Mouse (Mus musculus) ES-CJ7 (cell line): ENCODE results near the gene Scaf1.

Experiments used
- DNase-seq: peaks from one replicate; pipeline ENCODE4 v3.0.0; 2011; ENCODE audit warnings: low read depth, low spot score

Scaf1 gene

DNA sequence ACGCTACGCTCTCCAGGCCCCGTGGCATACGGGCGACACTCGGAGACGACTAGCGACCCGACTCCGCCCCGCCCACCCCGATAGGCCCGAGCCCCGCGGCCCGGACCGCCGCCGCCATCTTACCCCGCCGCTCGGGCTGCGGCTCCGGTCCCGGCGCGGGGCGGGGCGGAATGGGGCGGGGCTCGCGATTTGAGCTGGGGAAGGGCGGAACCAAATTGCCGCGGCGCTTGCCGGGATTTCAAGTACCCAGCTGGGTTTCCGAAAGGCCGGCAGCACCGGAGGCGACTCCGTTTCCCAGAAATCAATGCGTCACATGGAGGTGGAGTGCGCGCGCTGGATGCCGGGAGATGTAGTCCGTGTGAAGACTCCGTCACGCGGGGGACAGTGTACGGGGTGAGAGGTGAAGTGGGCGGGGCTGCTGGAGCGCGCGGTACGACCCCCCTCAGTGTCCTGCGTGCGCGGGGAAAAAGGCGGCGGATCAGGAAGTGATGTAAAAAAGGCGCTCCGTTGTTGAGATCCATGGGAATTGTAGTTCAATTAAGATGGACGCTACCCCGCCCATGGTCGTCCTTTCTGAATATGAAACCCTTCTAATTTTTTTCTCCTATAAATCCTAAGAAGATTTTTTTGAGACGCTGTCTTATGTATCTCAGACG is at the start of gene Scaf1:
Gene Scaf1 (minus strand): TSS at position 407 of the 656 bp plus-strand sequence.
- DNase-seq: peak; percentile 100

DNA sequence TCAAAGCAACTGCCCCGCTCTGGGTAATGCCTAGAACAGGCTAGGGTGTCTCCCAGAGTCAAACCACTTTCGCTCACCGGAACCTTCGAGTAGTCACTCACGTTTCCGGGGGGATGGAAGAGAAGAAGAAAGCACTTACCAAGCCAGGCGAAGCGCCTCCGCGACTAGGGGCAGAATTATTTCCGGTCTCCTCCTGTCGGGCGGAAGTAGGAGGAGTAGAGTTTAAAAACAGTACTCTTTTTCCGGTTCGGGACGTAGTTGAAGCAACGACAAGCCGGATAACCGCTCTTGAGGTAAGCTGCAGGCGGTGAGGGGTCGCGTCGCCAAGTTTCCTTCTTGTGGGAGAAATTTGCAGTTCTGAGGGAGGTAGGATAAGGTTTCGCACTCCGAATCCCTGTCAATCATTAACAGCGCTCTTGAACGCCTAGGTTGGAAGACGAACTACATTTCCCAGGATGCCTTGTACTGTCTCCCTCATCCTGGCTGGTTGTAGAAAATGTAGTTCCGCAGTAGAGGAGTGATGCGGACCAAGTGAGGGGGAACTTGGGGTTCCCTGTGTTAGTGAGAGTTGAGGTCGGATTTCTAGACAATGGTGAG is 46.2 kb upstream of the Scaf1 start, which contains the start of the genes Nosip and Prrg2:
Gene Nosip (plus strand): TSS at position 191 of the 597 bp plus-strand sequence.
Gene Prrg2 (minus strand): TSS at position 439 of the 597 bp plus-strand sequence.
- DNase-seq: peak; percentile 99

DNA sequence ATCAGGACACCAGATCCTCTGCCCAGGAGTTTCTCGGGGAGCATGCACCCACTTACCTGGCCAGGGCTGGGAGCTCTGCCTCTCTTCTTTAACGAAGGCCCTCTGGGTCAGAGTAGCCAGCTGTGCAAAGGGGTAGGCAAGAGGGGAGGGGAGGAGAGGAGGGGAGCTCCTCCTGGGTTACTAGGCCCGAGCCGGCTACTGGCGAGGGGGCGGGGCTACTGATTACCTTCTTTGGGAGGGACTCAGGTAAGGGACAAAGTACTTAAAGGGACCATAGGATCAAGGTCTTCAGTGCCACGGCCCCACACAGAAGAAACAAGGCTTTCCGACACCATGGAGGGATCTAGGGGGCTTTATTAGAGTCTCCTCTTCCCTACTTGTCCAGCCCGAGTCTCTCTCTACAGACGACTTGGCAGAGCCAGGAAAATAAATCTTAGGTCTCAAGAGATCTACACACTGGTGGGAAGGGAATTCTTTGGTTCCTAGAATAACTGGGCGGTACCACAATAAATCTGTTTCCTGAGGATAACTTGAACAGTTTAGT is 45.4 kb upstream of the Scaf1 start:
- peak; percentile 63 for DNase-seq

DNA sequence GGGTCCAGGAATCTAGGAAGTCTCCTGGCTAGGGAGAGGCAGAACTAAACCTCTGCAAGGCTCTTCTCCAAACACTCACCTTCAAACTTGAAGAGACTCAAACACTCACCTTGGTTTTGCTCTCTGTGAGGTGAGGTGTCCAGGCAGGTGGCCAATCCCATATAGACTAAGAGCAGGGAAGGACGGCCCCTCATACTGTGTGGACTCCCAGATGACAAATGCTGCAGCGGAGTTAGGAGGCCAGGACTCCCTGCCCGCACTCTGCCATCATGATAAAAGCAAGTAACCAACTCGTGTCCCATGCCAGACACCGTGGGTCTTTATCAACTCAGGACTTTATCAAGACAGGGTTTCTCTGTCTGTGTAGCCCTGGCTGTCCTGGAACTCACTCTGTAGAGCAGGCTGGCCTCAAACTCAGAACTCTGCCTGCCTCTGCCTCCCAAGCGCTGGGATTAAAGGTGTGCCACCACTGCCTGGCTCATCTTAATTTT is 44.5 kb upstream of the Scaf1 start:
- no peak for DNase-seq

DNA sequence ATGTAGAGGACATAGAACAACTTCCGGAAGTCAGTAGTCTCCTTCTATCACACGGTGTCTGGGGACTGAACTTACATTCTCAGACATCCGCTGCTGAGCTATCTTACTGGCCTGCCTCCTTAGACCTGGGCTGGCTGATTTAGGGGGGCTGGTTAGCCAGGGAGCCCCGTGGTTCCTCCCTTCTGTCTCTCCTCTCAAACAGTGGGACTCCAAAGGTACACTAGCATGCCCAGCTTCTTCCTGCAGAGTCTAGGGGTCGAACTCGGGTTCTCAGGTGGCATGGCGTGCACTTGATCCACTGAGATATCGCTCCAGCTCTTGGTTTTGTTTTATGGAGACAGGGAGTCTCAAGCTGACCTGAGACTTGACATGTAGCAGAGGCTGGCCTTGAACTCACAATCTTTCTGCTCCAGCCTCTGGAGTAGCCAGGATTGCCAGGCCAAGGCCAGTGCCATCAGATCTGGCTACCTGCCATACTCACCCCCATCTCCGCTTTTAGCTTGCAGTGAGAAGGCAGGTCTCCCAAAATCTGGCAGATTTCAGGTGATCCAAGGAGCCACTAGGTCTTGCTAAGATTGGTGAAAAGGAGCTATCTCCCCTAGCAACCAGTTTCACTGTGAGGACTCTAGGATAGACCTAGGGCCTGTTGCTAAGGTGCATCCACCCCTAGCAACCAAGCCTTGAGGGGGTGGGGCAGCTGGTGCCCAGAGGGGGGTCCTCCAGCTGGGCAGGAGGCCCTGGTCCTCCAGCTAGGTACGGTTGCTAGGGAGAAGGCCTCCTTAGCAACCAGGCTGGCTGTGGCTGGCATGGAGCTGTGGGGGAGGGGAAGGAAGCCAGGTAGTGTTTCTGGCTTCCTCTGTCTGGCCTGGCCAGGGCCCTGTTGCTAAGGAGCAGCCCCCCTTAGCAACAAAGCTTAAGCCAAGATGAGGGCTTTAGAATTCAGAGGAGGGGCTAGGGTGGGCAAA is 42.7 kb upstream of the Scaf1 start:
- DNase-seq: no peak

DNA sequence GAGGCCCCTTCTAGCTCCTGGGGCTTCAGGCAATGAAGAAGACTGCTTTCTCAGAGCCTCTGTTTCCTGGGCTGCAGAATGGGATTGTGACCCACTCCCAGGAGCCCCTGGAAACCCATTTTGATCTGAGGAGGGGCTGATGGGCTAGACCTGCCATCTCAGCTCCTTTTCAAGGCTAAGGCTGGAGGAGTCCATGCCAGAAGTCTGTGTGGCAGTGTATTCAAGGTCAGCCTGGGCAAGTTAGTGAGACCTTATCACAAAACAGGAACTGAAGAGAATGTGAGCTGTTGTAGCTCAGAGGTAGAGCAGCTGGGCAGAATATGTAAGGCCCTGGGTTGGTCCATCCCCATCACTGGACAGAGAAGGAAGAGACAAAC is 40.8 kb upstream of the Scaf1 start:
- DNase-seq: no peak

DNA sequence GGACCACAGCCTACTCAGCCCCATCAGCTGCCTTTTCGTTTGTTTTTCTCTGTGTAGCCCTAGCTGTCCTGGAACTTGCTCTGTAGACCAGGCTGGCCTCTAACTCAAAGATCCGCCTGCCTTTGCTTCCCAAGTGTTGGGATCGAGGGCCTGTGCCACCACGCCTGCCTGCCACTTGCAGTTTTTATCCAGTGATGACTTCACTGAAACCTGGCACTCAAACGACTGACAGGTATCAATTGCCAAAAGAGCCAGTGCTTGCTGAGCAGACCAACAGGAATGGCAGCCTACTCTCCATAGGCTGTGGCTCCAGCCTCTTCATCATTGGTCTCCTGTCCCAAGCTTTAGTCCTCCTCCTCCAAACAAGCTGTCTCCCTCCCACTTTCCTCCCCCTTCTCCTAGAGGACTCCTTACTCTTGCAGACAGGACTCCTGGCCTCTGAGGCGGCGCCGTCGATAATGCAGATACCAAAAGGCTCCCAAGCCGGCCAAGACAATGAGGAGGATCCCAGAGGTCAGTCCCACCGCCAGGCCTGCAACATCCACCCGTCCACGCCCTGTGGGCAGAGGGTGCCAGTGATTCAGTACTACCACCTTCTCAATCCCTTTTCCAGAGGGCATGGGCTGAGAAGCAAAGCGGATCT is 40.3 kb upstream of the Scaf1 start:
- no peak for DNase-seq

DNA sequence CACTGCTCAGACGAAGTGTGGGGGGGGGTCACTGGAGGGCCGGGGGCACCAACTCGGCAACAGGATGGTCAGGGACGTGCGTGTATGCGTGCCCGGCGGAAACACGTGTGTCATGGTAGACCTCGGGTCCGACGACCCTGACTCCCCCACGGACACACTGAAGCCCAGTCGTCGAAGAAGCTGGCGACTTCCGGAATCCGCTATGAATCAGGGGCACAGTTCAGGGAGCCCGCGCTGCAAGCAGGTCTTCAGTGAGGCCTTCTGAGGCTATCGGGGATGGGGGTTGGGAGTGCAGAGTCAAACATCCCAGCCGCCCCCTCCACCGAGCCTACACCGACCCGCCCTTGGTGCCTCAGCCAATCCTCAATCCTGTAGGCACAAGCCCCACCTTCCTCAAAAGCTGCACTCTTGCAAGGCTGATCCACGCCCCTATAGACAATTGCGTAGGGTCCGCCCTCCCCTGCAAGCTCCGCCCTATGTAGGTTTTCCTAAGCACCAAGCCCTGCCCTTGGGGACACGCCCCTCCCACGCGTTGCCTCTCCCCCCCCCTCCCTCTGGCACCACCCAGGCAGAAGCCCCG is 37.9 kb upstream of the Scaf1 start:
- DNase-seq: peak; percentile 100

DNA sequence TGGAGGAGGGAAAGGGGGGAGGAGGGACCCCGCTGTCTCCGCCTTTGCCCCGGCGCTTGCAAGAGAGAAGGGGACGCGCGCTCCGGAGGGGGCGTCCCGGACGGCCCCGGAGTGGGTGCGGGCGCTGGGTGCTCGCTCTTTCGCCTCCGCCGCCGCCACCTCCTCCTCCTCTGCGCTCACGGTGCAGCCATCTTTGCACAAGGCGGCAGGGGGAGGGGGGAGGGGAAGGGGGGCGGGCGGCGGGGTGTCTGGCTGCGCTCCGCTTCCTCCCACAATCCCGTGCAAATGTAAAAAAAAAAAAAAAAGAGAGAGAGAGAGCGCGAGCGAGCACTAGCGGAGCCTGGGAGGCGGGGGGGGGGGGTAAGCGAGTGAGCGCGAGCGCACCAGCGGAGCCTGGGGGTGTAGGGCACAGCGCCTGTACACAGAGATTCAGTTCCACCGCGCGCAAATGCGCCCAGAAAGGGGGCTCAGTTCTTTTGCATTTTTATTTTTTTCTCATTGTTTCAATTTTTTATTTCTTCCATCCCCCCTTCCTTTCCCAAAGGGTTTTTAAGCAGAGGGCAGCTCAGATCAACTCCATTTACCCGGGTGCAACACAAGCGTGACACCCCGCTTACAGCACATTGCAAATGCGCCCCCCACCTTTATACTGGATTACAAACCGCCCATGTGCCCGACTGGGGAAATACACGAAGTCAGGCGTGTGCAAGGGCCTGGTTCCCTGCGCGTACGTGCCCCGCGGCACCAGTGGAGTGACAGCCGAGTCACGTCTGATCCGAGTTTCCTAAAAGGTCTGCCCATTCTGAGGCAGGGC is 37.2 kb upstream of the Scaf1 start:
- DNase-seq: peak; percentile 76

DNA sequence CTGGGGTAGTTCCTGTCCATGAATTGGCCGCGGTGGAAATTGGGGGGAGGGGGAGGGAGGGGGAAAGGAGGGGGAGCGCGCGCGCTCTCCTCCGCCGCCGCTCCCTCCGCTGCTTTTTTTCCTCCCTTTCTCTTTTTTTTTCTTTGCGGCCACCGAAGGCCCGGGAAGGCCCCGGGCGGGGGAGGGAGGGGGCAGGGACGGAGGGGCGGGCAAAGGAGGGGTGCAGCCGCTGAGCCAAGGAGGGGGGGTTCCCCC is 36.6 kb upstream of the Scaf1 start, which contains the start of gene Prr12:
Gene Prr12 (minus strand): TSS at position 20 of the 255 bp plus-strand sequence.
- no peak for DNase-seq

DNA sequence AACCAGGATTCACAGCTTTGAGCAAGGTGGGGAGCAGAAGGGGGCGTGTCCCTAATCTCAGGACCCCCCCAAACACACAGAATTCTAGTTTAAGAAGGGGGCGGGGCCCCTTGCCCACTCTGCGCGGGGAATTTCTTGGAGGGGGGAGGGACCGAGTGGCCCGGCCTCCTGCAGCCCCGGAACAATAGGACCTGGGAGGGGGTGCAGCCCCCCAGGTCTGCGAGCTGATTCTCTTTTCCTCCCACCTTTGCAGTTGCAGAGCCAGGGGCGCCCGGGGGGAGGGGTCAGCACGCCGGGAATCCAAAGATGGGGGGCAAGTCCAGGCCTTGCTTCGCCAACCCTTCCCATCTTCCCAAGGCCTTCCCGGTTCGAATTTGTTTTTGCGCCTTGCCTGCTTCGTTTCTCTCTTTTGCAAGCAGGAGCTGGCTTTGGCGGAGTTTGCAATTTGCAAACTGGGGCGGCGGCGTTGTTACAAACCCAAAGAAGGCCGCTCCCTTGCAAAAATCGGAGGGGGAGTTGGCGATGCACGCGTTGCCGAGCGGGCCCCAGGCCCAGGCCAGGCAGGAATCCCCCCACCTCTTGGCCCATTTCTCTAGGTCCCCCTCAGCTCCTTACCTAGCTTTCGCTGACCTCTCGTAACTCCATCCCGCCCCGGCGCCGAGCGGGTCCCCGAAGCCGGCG is 36.2 kb upstream of the Scaf1 start:
- DNase-seq: peak; percentile 52

DNA sequence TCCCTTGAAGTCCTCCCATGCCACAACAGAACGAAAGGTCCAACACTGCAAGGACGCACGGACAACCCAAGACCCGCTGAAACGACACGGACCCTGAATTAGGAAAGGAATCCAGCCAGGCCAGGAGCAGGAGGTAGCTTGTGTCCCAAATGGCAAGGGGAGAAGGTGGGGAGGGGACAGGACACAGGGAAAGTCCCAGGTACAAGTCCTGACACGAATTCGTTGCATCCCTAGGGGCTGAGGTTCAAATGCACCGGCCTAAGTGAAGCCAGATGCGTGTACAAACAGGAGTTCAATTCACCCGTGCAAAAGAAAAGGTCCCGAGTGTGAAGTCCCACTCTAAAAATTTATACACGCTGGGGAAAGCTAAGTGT is 35.4 kb upstream of the Scaf1 start:
- no peak for DNase-seq

DNA sequence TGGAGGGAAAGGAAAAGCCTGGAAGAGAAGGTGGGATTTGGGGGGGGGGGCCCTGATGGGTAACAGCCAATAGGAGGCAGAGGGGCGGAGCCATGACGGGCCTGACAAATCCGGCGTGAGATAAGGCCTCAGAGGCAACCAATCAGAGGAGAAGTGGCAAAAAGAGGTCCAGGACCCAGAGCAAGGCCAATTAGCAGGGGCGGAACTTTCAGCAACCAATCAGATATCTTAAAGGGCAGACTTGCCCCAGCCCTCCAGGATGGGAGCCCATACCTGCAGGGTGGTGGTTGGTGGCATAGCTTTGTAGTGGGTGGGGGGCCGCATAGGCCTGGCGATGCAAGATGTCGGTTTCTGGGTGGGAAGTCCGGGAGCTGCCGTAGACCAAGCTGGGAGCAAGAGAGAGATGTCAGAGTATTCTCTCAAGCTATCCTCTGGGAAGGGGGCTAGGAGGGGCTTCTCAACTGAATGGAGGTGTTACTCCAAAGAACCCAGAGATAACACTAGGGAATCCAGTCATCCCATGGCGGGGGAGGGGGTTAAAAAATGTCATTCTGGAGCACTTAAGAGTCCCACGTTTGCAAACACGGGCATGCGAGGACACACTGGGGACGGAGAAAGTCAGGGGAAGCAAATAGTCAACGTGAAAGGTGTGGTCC is 34.9 kb upstream of the Scaf1 start:
- peak; percentile 97 for DNase-seq

DNA sequence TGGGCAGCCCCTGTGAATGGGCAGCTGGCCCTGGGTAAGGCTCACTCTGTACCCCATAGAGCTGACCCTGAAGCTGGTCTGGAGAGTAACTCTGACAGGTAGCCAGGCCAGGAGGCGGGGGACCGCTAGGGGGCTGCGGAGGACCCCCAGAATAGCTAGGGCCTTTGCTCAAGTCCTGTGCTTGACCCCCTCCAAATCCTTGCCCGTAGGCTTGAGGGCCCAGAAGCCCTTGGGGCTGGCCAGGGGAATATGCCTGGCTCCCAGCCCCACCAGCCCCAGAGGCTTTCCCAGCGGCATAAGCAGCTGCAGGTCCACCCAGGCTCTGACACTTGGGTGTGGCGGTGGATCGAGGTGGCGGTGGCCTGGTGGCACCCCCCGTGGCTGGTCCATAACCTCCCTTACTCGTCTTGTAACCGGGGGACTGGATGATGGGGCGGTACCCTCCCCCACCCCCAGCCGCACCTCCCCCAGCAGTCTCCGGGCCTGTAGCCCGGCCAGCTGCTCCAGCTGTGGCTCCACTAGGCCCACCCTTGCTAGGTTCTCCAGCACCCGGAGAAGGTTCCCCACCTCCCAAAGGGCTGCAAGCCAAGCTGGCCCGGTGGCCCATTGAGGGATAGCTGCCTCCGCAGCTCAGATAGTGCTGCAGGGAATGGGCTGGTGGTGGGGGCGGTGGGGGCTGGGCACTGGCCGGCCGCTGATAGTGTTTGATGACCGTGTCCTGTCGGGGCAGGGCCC is 32.9 kb upstream of the Scaf1 start:
- no peak for DNase-seq

DNA sequence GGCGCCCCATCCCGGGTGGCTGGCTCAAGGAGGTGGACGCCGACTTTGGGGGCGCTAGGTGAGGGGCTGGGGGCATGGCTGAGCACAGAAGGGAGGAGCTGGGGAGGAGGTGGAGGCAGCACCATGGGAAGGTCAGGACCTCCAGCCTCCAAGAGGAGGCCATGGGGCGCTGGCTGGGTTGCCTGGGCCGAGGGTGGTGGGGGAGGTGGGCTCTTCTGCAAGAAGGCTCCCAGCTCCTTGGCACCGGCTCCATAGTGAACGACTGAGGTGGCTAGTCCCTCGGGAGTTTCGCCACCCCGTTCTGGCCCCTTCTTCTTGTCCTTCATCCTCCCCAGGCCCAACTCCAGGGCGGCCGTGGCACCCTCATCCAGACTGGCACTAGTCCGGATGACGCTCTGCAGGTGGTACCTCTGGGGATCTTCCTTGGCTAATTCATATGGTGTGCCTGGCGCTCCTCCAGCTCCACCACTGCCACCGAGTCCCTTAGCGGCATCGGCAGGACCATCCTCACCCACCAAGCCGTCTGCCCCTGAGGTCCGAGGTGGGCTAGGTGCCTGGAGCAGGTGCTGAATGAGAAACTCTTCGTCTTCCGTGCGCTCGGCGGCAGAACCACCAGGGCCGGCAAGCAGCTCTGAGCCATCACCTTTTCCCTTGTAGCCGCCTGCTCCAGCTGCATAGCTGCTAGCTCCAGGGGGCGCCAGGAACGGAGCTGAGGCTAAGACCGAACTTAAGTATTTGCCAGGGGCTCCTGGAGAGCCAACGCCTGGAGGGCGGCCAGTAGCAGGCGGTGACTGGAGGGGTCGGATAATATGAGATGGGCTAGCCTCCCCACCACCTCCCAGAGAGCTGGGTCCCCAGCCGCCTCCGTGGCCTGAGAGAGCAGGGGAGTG is 32.1 kb upstream of the Scaf1 start:
- DNase-seq: peak; percentile 66

DNA sequence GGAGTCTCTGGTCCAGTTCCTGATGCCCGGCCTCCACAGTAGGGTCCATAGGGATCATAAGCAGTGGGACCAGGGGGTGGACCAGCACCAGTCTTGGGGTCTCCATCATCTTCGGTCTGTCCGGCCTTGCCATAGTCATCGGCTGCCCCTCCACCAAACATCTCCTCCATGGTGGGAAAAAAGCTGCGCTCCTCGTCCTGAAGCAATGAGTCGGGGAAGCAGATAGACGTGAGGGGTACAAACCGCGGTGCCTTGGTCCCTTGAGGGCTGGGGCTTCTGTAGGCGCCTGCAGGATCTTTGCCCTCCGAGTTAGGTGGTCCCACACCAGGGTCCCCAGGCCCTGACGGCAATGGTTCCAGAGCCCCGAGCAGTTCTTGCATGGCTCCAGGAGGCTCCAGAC is 31.3 kb upstream of the Scaf1 start:
- no peak for DNase-seq

DNA sequence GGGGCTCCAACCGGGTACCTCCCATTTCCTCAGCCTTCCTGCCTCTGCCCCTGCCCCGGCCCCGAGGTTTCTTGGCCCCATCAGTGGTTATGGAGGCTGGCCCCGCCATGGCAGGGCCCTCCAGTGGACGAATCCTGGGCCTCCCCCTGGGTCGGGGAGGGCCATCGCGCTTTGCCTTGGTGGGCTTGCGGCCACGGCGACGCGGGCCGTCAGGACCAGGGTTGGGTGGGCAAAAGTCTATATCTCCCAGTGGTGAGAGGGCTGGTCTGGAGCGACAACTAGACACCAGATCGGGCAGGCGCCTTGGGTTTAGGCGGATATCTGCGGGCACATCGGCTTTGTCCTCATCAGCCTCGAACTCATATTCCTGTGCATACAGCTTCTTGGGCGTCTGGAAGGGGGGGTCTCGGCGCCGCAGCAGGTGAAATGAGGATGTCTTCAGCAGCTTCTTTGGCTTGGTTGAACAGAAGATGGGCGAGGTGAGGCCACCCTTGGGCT is 30.7 kb upstream of the Scaf1 start:
- no peak for DNase-seq
